Mouse (Mus musculus) left cerebral cortex, adult 8-10 months (tissue): ENCODE results near the gene Paxx. TPM values are rescaled to one million over a fixed set of nuclear protein-coding genes. Genes with fewer than 3 reads are reported as not detected.

Experiments
- DNase-seq, 2 experiments: peaks; one replicate each; pipeline ENCODE4 v3.0.0; 2022; ENCODE audit warnings: low spot score in 2 of 2
- total RNA-seq, 4 experiments: library from RNA; stranded (reverse); gene quantifications; 2 replicates each; pipeline ENCODE4 v1.2.4; 2022

Gene Paxx
- total RNA-seq, 4 experiments from 2014 or later = 67.2 to 88.0 (median 78.1) TPM

- DNase-seq = no peak
Observed at GRCm38 (mm10) chr2:25482969-25483368, 22.1 kb upstream of the Paxx start.

- DNase-seq = no peak
Observed at GRCm38 (mm10) chr2:25480541-25480940, 19.6 kb upstream of the Paxx start.

- DNase-seq = no peak
Observed at GRCm38 (mm10) chr2:25479551-25480311, 18.8 kb upstream of the Paxx start.

GRCm38 (mm10) chr2:25477967-25478675 is 17.2 kb upstream of the Paxx start:
- DNase-seq = peak in 1 of 2 experiments; percentile 72

- DNase-seq = no peak
Observed at GRCm38 (mm10) chr2:25477541-25477940, 16.6 kb upstream of the Paxx start.

- DNase-seq = no peak
Observed at GRCm38 (mm10) chr2:25472550-25472949, 11.7 kb upstream of the Paxx start.

- DNase-seq = no peak
Observed at GRCm38 (mm10) chr2:25469969-25470368, 9.1 kb upstream of the Paxx start, which contains the start of gene Ptgds. TSS of gene Ptgds (minus strand) at chr2:25470046.

GRCm38 (mm10) chr2:25468962-25469915 is 8.3 kb upstream of the Paxx start:
- DNase-seq = peak in 1 of 2 experiments; percentile 64

GRCm38 (mm10) chr2:25467606-25468303 is 6.9 kb upstream of the Paxx start:
- no peak for DNase-seq

- no peak for DNase-seq
Observed at GRCm38 (mm10) chr2:25465816-25466635, 5.1 kb upstream of the Paxx start.

GRCm38 (mm10) chr2:25465256-25465655 is 4.4 kb upstream of the Paxx start:
- no peak for DNase-seq

- DNase-seq = no peak
Observed at GRCm38 (mm10) chr2:25463630-25464029, 2.7 kb upstream of the Paxx start.

GRCm38 (mm10) chr2:25461407-25461806 is 513 bp upstream of the Paxx start:
- no peak for DNase-seq

GRCm38 (mm10) chr2:25460135-25460534 is 759 bp downstream of the Paxx start:
- DNase-seq = peak in 1 of 2 experiments; percentile 65

- DNase-seq = no peak
Observed at GRCm38 (mm10) chr2:25458911-25459310, 2.0 kb downstream of the Paxx start.

- DNase-seq = no peak
Observed at GRCm38 (mm10) chr2:25457022-25457896, 3.6 kb downstream of the Paxx start.

GRCm38 (mm10) chr2:25456205-25456953 is 4.5 kb downstream of the Paxx start, which contains the start of gene Clic3:
TSS of gene Clic3 (plus strand) at chr2:25456838.
- DNase-seq = no peak

- no peak for DNase-seq
Observed at GRCm38 (mm10) chr2:25452951-25453350, 7.9 kb downstream of the Paxx start.
